Mouse (Mus musculus) thymus, adult 2 months (tissue): ENCODE results near the gene 4922502D21Rik. TPM values are rescaled to one million over a fixed set of nuclear protein-coding genes. Genes with fewer than 3 reads are reported as not detected.

Experiments used
- DNase-seq: peaks from one replicate; pipeline ENCODE4 v3.0.0; 2021
- H3K27ac ChIP-seq: fragments of 200-500 bp; 2 replicates; pipeline ENCODE4 v1.5.1; 2012; ENCODE audit warnings: low read length, control low read depth; ENCODE audit not compliant: control insufficient read depth, insufficient read depth
- H3K27me3 ChIP-seq: fragments of 200-500 bp; 2 replicates; pipeline ENCODE4 v1.6.1; 2012; ENCODE audit warnings: mild to moderate bottlenecking, low read length, moderate library complexity, mixed read lengths; ENCODE audit not compliant: control insufficient read depth, insufficient read depth
- H3K36me3 ChIP-seq: fragments of 200-500 bp; 2 replicates; pipeline ENCODE4 v1.6.1; 2012; ENCODE audit warnings: mild to moderate bottlenecking, low read length, moderate library complexity; ENCODE audit not compliant: control insufficient read depth, insufficient read depth
- H3K4me1 ChIP-seq: fragments of 200-500 bp; replicated peaks from 2 replicates; pipeline ENCODE4 v1.6.1; 2012; ENCODE audit warnings: low read length; ENCODE audit not compliant: control insufficient read depth, insufficient read depth
- H3K4me3 ChIP-seq: fragments of 200-500 bp; 2 replicates; pipeline ENCODE4 v1.5.1; 2012; ENCODE audit warnings: mild to moderate bottlenecking, low read length, control low read depth, moderate library complexity; ENCODE audit not compliant: control insufficient read depth, insufficient read depth
- CTCF ChIP-seq: fragments of 200-500 bp; IDR thresholded peaks from 2 replicates; pipeline ENCODE4 v1.5.1; 2012; ENCODE audit warnings: mild to moderate bottlenecking, control low read depth, low read length, moderate library complexity, borderline replicate concordance; ENCODE audit not compliant: control insufficient read depth, poor library complexity, insufficient read depth; ENCODE audit errors: extremely low read depth
- POLR2A ChIP-seq: fragments of 200-500 bp; IDR thresholded peaks from 2 replicates; pipeline ENCODE4 v1.6.1; 2012; ENCODE audit warnings: mild to moderate bottlenecking, low read length, control low read depth, moderate library complexity; ENCODE audit not compliant: control insufficient read depth, poor library complexity, insufficient read depth; ENCODE audit errors: extremely low read depth
- WGBS: fragments of 180-500 bp; shearing (Covaris S2); methylation state at CpG from one replicate; pipeline ENCODE4 v1.1.7; 2018; 5-methylcytosine and 5-hydroxymethylcytosine counted together
- polyA plus RNA-seq: library from polyadenylated mRNA; depleted of rRNA; stranded (reverse); fragments of >200 nt; gene quantifications from 2 replicates; pipeline ENCODE4 v1.2.3, GENCODE M21; 2012; rRNA removed

4922502D21Rik gene
- polyA plus RNA-seq, 1 experiment = 0.15 TPM

GRCm38 (mm10) chr6:129275624-129276203 is 55.9 kb downstream of the 4922502D21Rik start:
- TF ChIP-seq CTCF (no peak), POLR2A (no peak)
- Histone ChIP-seq H3K4me3 (no peak overlapping the region), H3K27ac (peak overlapping the region; percentile 96), H3K27me3 (no peaks in the 10 kb centered on the region), H3K4me1 (peaks cover 4% of the 10 kb centered on the region), H3K36me3 (peaks cover 4% of the 10 kb centered on the region; the same call in 1 of the 2 replicates)
- 6% methylated on average over 3 of the region's 3 CpGs for WGBS
- no peak for DNase-seq

GRCm38 (mm10) chr6:129275220-129275619 is 56.4 kb downstream of the 4922502D21Rik start, which contains the start of gene Cd69:
Cd69 (minus strand) TSS chr6:129275436.
- peak; percentile 77 for DNase-seq
- TF ChIP-seq CTCF (no peak), POLR2A (no peak)
- Histone ChIP-seq H3K27me3 (no peaks in the 10 kb centered on the region), H3K27ac (peak within 1 kb of the TSS; percentile 96), H3K4me3 (peak within 1 kb of the TSS; percentile 2; the same call in 1 of the 2 replicates), H3K36me3 (peaks cover 8% of the 10 kb centered on the region), H3K4me1 (peaks cover 4% of the 10 kb centered on the region)
- 3% methylated on average over 9 of the region's 9 CpGs for WGBS

GRCm38 (mm10) chr6:129274476-129274875 is 57.1 kb downstream of the 4922502D21Rik start:
- Histone ChIP-seq H3K4me3 (no peak overlapping the region), H3K4me1 (peaks cover 4% of the 10 kb centered on the region), H3K27me3 (no peaks in the 10 kb centered on the region), H3K27ac (no peak overlapping the region), H3K36me3 (peaks cover 16% of the 10 kb centered on the region)
- 37% methylated on average over 2 of the region's 2 CpGs for WGBS
- DNase-seq = no peak
- TF ChIP-seq CTCF (no peak), POLR2A (no peak)

GRCm38 (mm10) chr6:129273662-129274061 is 57.9 kb downstream of the 4922502D21Rik start:
- peak; percentile 26 for DNase-seq
- Histone ChIP-seq H3K4me3 (no peak overlapping the region), H3K36me3 (peaks cover 24% of the 10 kb centered on the region), H3K27me3 (no peaks in the 10 kb centered on the region), H3K27ac (no peak overlapping the region), H3K4me1 (peaks cover 4% of the 10 kb centered on the region)
- WGBS = 22% methylated on average over 3 of the region's 3 CpGs
- TF ChIP-seq POLR2A = no peak
- TF ChIP-seq CTCF = no peak

Other genes with a start within 250 kb of the 4922502D21Rik start
- gene Clec2e, start 230.9 kb downstream of the 4922502D21Rik start, polyA plus RNA-seq = 0.15 TPM in 1 of 2 replicates, not detected in the other
- gene Clec2d, start 151.2 kb downstream of the 4922502D21Rik start, polyA plus RNA-seq = 43.1 and 91.5 TPM in 2 replicates
- 18.0 and 22.0 TPM in 2 replicates for gene Cd69, start 56.4 kb downstream of the 4922502D21Rik start, polyA plus RNA-seq
- gene Clec12a, start 10.9 kb upstream of the 4922502D21Rik start, polyA plus RNA-seq = 2.8 and 3.6 TPM in 2 replicates
- gene Clec12b, start 54.1 kb upstream of the 4922502D21Rik start, polyA plus RNA-seq = not detected in 2 replicates
- 1.3 and 1.4 TPM in 2 replicates for gene Clec1b, start 65.5 kb upstream of the 4922502D21Rik start, polyA plus RNA-seq
- 2.3 and 4.6 TPM in 2 replicates for gene Clec9a, start 77.1 kb upstream of the 4922502D21Rik start, polyA plus RNA-seq
- 0.33 and 0.65 TPM in 2 replicates for gene Clec1a, start 120.2 kb upstream of the 4922502D21Rik start, polyA plus RNA-seq
- gene Olr1, start 175.4 kb upstream of the 4922502D21Rik start, polyA plus RNA-seq = 0.13 and 0.19 TPM in 2 replicates
- gene Tmem52b, start 180.8 kb upstream of the 4922502D21Rik start, polyA plus RNA-seq = 0.18 TPM in 1 of 2 replicates, not detected in the other
- gene Gabarapl1, start 201.4 kb upstream of the 4922502D21Rik start, polyA plus RNA-seq = 24.6 and 29.8 TPM in 2 replicates
- gene Klre1, start 246.1 kb upstream of the 4922502D21Rik start, polyA plus RNA-seq = 0.23 and 0.44 TPM in 2 replicates